Mouse (Mus musculus) right cerebral cortex, adult 2 months (tissue): ENCODE data around the gene Gata2.
"Not testable (repeated sequence)": the region's sequence is repeated elsewhere in the genome, so short reads cannot be mapped to it uniquely, and the experiment has no call there.

ENCODE experiments used
- DNase-seq, 2 experiments: peaks; one replicate each; pipeline ENCODE4 v3.0.0; 2021 to 2022; ENCODE audit warnings: low spot score in 2 of 2

Gata2 gene

GRCm38 (mm10) chr6:88193433-88194052 is at the start of gene Gata2:
TSS of gene Gata2 (plus strand) at chr6:88193891.
- DNase-seq: no peak

- DNase-seq: no peak
Measured at GRCm38 (mm10) chr6:88145793-88146192, 47.9 kb upstream of the Gata2 start.

DNA sequence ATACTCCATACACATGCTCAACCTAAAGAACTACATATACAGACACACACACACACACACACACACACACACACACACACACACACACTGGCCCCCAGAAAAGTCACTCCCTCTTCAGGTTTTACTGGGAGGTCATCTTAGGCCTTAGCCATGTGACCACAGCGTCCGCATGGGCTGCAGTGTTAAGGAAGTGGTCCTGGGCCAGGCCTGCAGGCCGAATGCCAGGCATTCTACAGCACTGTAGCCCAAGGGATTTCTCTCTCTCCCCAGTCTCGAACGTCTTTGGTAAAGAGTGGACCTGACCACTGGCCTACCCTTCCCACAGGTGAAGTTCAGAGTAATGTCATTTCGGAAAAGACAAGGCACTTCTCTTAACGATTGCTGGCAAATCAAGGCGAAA is 47.1 kb upstream of the Gata2 start:
- no peak for DNase-seq

DNA sequence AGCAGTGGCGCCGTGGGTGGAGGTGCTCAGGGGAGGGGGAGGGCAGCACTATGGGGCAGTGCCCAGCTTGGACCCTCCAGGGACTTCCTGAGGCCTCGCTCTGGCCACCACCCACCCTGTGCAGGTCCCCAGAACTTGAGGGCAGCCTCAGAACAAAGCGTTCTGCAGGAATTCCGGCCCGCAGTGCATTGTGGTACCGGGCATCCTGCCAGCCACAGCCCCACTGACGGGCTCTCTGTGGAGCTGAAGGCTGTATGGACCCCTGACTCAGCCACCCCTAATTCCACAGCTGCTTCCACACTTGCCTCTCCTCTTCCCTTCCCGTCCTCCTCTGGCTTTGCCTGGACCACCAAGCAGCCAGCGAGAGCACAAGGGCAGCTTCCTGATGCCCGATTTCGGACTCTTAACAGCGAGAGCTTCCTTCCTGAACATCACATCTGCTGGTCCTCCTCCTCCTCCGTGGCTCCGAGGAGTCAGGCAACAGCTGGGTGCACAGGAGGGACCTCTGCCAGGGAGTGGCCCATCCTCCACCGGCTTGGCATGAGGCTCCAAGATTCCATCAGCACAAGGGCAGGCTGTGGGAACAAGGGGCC is 46.2 kb upstream of the Gata2 start:
- no peak for DNase-seq

DNA sequence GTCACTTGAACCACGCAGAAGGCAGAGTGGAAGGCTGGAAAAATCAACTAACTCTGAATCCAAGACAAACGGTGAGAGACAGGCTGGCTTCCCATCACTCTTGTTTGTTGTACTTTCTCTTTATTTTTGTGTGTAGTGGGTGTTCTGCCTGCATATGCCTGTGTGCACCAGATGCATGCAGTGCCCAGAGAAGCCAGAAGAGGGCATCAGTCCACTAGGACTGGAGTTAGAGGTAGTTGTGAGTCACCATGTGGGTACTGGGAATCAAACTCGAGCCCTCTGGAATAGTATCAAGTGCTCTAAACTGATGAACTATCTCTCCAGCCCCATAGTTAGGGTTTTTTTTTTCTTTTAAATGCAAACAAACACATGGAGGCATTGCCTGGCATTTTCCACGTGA is 42.4 kb upstream of the Gata2 start:
- no peak for DNase-seq

- DNase-seq: no peak
Measured at GRCm38 (mm10) chr6:88152127-88152705, 41.5 kb upstream of the Gata2 start.

GRCm38 (mm10) chr6:88152979-88153378 is 40.7 kb upstream of the Gata2 start:
- no peak for DNase-seq

DNA sequence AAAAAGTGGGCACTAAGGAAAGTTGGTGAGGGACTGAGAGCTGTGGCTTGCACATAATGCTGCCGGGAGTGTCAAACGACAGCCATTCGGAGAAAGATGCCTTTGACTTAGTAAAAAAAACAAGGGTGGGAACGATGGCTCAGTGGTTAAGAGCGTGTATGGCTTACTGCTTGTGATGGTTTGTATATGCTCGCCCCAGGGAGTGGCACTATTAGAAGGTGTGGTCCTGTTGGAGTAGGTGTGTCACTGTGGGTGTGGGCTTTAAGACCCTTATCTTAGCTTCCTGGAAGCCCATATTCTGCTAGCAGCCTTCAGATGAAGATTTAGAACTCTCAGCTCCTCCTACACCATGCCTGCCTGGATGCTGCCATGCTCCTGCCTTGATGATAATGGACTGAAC is 38.1 kb upstream of the Gata2 start:
- DNase-seq: not testable (repeated sequence)

GRCm38 (mm10) chr6:88158790-88159189 is 34.9 kb upstream of the Gata2 start:
- peak in 1 of 2 experiments; percentile 16 for DNase-seq

GRCm38 (mm10) chr6:88166054-88166453 is 27.6 kb upstream of the Gata2 start:
- no peak for DNase-seq

DNA sequence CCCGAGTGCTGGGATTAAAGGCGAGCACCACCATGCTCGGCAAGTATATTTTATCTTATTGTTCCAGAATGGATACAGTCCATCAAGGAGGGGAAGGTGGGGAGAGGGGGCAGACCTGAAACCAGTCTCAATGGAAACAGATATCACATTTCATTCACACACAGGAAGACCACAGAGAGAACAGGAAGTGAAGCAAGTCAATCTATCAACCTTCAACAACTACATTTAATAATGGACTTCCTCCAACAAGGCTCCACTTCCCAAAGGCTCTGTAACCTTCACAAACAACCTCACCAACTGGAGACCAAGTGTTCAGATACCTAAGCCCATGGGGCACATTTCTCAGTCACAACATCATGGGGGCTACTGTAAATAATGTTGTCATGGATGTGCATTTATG is 19.5 kb upstream of the Gata2 start:
- no peak for DNase-seq

DNA sequence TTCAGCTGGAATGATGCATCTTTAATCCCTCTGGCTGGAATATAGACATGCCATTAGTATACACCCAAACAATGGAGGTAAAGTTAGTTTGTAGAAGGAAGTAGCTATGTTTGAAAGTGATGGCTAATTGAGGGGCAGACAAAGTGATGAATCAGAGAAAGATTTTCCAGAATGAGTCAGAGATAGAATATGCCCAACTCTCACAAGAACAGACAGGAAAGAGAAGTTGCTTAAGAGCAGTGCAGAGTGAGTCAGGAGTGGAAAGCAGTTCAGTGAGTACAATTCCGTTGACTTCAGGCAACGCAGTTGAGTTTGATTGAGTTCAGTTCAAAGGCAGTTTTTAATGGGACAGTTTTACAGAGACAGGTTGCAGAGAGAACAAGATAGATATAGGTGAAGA is 19.0 kb upstream of the Gata2 start:
- no peak for DNase-seq

DNA sequence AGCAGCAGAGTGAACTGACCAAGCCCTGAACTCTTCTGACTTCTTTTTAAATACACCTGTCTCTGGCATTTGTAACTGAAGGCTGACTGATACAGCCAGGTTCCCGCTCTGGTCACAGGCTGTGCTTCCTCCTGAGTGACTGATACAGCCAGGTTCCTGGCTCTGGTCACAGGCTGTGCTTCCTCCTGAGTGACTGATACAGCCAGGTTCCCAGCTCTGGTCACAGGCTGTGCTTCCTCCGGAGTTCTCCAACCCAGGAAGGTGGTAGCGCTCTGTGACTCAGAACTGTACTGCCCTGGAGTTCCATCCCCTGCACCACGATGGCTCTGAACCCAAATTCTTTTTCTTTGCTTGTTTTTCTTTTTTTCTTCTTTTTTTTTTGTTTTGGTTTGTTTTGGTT is 9.0 kb upstream of the Gata2 start:
- no peak for DNase-seq

DNA sequence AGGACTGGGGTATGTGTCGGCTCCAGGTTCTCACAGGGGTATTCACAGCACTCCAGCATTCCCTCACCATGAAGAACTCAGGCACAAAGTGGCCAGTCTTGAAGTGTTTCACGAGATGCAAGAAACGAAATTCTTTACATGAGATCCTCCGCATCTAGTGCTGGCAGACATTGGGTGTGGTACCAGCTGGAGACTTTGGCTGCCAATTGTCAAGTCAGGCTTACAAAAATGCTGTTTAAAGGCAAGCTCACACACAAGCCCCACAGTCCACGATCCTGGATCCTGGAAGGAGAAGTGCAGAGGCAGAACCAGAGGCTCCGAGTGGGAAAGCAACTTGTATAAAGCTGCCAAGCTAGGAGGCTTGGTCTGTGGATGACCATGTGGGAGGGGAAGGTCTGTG is 5.5 kb upstream of the Gata2 start:
- peak; percentile 35 to 47 for DNase-seq

GRCm38 (mm10) chr6:88189312-88190042 is 4.2 kb upstream of the Gata2 start:
- DNase-seq: peak; percentile 67 to 74

GRCm38 (mm10) chr6:88190043-88190309 is 3.7 kb upstream of the Gata2 start:
- DNase-seq: peak in 1 of 2 experiments; percentile 5

DNA sequence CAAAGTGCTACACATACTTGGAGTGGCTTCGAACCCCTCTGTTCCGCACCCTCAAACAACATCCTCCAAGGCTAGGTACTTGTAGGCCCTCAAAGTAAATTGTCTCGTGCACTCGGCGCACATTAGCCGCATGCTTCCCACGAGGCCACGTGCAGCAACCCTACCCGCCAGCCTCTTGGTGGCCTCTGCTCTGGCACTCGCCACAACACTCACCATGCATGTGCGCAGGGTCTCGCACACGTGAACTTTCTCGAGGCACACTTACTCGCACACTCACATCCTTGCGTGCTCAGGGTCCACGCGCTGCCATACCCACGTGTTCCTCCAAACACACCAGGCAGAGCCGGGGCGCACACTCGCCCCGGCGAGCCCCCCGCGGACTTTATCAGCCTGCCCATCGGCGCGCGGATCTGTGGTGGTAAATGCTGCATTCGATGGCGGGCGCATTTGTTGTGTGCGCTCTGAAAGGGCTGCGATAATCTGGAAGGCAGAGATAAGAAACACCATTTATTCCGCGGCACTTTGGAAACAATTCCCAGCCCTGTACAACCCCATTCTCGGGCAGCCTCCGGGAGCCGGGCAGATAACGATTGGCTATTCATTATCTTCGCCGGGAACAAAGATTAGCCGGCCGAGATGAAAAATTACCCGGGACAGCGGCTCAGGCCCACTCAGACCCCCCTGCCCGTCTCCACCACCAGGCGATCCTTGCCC is 3.2 kb upstream of the Gata2 start:
- DNase-seq: no peak

DNA sequence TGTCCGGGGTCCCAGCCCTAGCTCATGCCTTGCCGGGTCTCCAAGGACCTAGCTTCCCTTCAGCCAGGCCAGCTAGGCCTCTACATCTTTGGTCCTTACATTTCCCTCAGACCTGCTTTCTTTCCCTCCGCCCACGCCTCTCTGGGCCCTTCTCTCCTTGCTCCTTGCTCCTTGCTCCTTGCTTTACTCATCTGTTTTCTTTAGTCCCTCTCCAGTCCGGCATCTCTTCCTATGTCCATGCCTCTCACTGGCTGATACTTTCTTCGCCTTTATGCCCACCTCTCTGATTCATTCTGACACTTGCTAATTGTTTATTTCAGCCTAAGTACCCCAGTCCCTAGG is 2.7 kb upstream of the Gata2 start:
- DNase-seq: no peak

GRCm38 (mm10) chr6:88191411-88192070 is 2.1 kb upstream of the Gata2 start:
- DNase-seq: no peak

GRCm38 (mm10) chr6:88192756-88193155 is 935 bp upstream of the Gata2 start:
- DNase-seq: no peak

- DNase-seq: peak in 1 of 2 experiments; percentile 8
Measured at GRCm38 (mm10) chr6:88194053-88194977, 624 bp downstream of the Gata2 start.
